Mouse (Mus musculus): ENCODE data around the gene Syt1.

DNA sequence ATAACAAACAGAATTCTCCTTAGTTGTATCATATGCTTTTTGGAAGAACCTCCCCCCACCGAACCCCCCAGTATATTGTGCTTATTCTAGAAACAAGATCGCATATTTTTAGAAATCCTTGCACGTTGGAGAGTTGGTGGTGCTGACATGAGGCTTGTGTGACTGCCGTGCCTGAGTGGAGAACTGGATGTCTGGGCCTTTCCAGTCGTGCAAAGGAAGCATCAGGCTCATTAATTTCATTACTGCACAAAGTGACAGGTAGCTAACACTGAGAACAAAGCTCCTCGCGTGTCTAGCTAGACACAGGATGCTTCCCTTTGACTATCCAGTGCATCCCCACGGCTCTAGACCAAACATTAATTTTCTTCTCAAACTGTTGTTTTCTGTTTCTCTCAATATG, 358.0 kb downstream of the Syt1 start:
- TF ChIP-seq CTCF (IDR thresholded peaks at IDR 0.05) (no peak), EP300 (IDR thresholded peaks at IDR 0.05) (no peak)
